Mouse (Mus musculus) hindbrain, embryonic 16.5 days (tissue): ENCODE data around the gene Sec14l2. TPM values are rescaled to one million over a fixed set of nuclear protein-coding genes. Genes with fewer than 3 reads are reported as not detected.
"Not testable (repeated sequence)": the region's sequence is repeated elsewhere in the genome, so short reads cannot be mapped to it uniquely, and the experiment has no call there.

Experiments
- ATAC-seq: fragments of 200-750 bp; cut with Nextera tagmentation; 2 replicates; pipeline ENCODE4 v1.8.0; 2017; ENCODE audit warnings: moderate TSS enrichment, moderate library complexity
- H3K27ac ChIP-seq: fragments of 300-500 bp; sonication (generic); 2 replicates; pipeline ENCODE4 v1.5.1; 2014; ENCODE audit warnings: low read depth, mild to moderate bottlenecking, control low read depth, low read length, moderate library complexity
- H3K27me3 ChIP-seq: fragments of 300-500 bp; sonication (generic); replicated peaks from 2 replicates; pipeline ENCODE4 v1.6.1; 2014; ENCODE audit warnings: low read length; ENCODE audit not compliant: control insufficient read depth, insufficient read depth
- H3K36me3 ChIP-seq: fragments of 300-500 bp; sonication (generic); 2 replicates; pipeline ENCODE4 v1.6.1; 2014; ENCODE audit warnings: mild to moderate bottlenecking, low read length, moderate library complexity, mixed read lengths; ENCODE audit not compliant: control insufficient read depth, insufficient read depth
- H3K4me1 ChIP-seq: fragments of 300-500 bp; sonication (generic); 2 replicates; pipeline ENCODE4 v1.6.1; 2014; ENCODE audit warnings: low read depth, low read length; ENCODE audit not compliant: control insufficient read depth, insufficient read depth
- H3K4me2 ChIP-seq: fragments of 300-500 bp; sonication (generic); 2 replicates; pipeline ENCODE4 v1.6.1; 2014; ENCODE audit warnings: mild to moderate bottlenecking, low read length, control low read depth, moderate library complexity
- H3K4me3 ChIP-seq: fragments of 300-500 bp; sonication (generic); 2 replicates; pipeline ENCODE4 v1.5.1; 2014; ENCODE audit warnings: mild to moderate bottlenecking, low read length, control low read depth, moderate library complexity
- H3K9ac ChIP-seq: fragments of 300-500 bp; sonication (generic); 2 replicates; pipeline ENCODE4 v1.6.1; 2014; ENCODE audit warnings: low read depth, mild to moderate bottlenecking, control low read depth, low read length, moderate library complexity
- H3K9me3 ChIP-seq: fragments of 300-500 bp; sonication (generic); 2 replicates; pipeline ENCODE4 v1.6.1; 2014; ENCODE audit warnings: mild to moderate bottlenecking, low read length, moderate library complexity; ENCODE audit not compliant: control insufficient read depth
- WGBS: fragments of 180-500 bp; shearing (Covaris S2); extraction: QIAGEN DNeasy Blood & Tissue Kit; methylation state at CpG from one replicate; pipeline ENCODE4 v1.1.7; 2014; 5-methylcytosine and 5-hydroxymethylcytosine counted together
- polyA plus RNA-seq: library from polyadenylated mRNA; unstranded; fragments of >200 nt; fragmentation: Nextera tagmentation; extraction: Ambion mirVana; gene quantifications from 2 replicates; pipeline ENCODE4 v1.2.1, GENCODE M21; 2015

Sec14l2 gene
- polyA plus RNA-seq, 1 experiment from 2014 or later: 6.6 TPM

DNA sequence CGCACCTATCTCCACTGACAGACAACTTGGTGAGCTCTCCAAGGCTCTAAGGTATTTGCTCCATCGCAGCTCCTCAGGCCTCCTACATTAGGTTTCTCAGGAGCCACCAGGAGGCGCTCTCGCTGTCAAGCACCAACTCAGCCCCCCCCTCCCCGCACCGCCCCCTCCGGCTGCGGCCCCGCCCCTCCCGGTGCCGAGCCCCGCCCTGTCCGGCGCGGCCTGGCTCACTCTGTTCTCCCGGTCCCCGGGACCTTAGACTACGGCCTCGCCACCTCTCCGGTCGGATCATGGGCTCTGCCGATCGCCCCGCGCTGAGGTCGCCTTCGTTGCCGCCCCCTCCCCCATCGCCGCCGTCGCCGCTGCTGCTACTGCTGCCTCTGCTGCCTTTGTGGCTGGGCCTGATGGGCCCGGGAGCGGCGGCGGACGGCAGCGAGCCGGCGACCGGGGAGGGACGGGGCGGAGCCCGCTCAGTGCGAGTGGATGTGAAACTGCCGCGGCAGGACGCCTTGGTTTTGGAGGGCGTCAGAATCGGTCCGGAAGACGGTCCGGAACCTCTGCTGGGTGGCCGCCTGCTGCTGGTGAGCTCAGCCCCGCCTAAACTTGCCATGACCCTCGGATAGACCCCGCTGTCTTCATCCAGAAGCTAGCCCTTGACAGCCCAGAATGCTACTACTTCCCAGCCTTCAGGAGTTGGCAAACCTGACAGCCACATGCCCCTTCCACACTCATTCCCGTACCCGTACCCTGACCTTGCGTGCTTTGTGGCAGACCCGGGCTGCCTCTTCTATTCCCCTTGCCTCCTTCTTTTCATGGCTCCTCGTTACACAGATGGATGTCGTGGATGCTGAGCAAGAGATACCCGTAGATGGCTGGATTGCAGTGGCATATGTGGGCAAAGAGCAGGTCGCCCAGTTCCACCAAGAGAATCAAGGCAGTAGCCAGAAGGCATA is 12.0 kb upstream of the Sec14l2 start, which contains the start of gene Rnf215:
TSS of gene Rnf215 (plus strand) at position 217 of the 950 bp plus-strand sequence.
- Histone ChIP-seq H3K27me3 (no peaks in the 10 kb centered on the region), H3K9me3 (no peaks in the 10 kb centered on the region), H3K4me1 (peaks cover 21% of the 10 kb centered on the region), H3K27ac (peak within 1 kb of the TSS; percentile 92), H3K4me2 (peak within 1 kb of the TSS; percentile 59), H3K36me3 (peaks cover 9% of the 10 kb centered on the region), H3K9ac (peak within 1 kb of the TSS; percentile 100), H3K4me3 (peak within 1 kb of the TSS; percentile 82)
- peak; percentile 93 for ATAC-seq
- under 1% methylated on average over 51 of the region's 66 CpGs for WGBS

DNA sequence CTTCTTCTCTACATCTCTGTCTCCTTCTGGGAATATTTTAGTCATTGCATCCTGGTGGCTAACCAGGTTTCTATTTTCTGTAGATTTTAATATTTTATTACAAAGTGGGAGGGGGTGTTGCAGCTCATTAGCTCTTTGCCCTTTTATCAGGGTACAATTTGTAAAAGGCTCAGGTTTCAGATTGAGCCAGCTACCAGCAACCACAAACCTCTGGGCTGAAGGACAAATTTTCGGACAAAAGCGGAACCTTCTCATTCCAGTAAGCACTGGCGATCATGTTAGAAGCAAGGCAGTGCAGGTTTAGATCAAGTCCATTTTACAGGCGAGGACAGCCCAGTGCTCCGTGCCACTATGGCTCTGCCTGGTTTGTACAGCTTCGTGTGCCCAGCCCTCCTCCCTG is 11.2 kb upstream of the Sec14l2 start:
- H3K27ac ChIP-seq: no peak overlapping the region
- H3K9ac ChIP-seq: peak overlapping the region; percentile 100
- no peak; the same call in 1 of the 2 replicates for ATAC-seq
- peaks cover 21% of the 10 kb centered on the region for H3K4me1 ChIP-seq
- H3K27me3 ChIP-seq: no peaks in the 10 kb centered on the region
- peak overlapping the region; percentile 59 for H3K4me2 ChIP-seq
- 62% methylated on average over 6 of the region's 6 CpGs for WGBS
- H3K9me3 ChIP-seq: no peaks in the 10 kb centered on the region
- 0 out of 2 replicates have a peak, but pooled peaks cover 2% of the 10 kb centered on the region for H3K36me3 ChIP-seq
- H3K4me3 ChIP-seq: no peak overlapping the region

GRCm38 (mm10) chr11:4133450-4133849 is 10.2 kb upstream of the Sec14l2 start:
- Histone ChIP-seq H3K36me3 (no peaks in the 10 kb centered on the region), H3K27ac (no peak overlapping the region), H3K9me3 (no peaks in the 10 kb centered on the region), H3K27me3 (no peaks in the 10 kb centered on the region), H3K9ac (no peak overlapping the region), H3K4me3 (no peak overlapping the region), H3K4me2 (no peak overlapping the region), H3K4me1 (peaks cover 21% of the 10 kb centered on the region)
- WGBS: 53% methylated on average over 3 of the region's 3 CpGs
- ATAC-seq: no peak

DNA sequence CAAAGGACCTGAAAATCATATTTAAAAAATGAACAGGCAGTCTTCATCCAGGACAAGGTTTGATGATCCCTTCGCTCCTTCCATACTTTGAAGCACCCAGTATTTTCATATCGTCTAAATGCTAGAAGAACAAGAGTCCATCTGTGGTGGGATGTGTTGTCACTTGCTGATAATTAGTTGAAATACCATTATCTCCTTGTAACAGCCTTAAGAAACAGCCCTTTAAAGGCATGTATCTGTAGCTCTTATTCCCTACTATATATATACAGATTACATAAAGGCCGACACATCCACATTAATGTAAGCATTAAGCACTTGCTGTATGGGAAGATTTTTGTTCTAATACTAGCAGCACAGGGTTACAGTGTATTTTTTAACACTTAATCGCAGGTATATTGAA is 5.2 kb upstream of the Sec14l2 start:
- H3K4me3 ChIP-seq: not testable (repeated sequence)
- 95% methylated on average over 4 of the region's 4 CpGs for WGBS

DNA sequence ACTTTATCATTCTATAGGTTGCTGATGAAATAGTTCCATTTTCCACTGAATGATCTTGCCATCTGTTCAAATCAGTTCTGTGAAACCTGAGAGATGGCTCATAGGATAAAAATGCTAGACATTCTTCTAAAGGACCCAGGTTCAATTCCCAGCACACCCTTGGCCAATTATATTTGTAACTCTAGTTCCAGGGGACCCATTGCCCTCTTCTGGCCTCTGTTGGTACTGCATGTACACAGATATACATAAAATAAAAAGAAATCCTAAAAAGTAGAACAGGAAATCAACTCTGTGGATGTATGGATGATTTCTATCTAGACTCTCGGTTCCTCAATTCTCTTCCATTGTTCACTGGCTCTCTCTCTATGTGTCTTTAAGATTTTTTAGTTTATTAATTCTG is 3.8 kb upstream of the Sec14l2 start:
- H3K4me2 ChIP-seq: no peak overlapping the region
- 94% methylated on average over 1 of the region's 1 CpGs for WGBS
- no peak for ATAC-seq
- H3K27ac ChIP-seq: no peak overlapping the region
- H3K36me3 ChIP-seq: no peaks in the 10 kb centered on the region
- no peaks in the 10 kb centered on the region for H3K4me1 ChIP-seq
- peaks cover 3% of the 10 kb centered on the region; the same call in 1 of the 2 replicates for H3K9me3 ChIP-seq
- H3K4me3 ChIP-seq: no peak overlapping the region
- H3K27me3 ChIP-seq: no peaks in the 10 kb centered on the region
- H3K9ac ChIP-seq: no peak overlapping the region

More for the DNA sequence above, 5.2 kb upstream of the Sec14l2 start:
- not testable (repeated sequence) for H3K4me2 ChIP-seq, H3K9me3 ChIP-seq, H3K4me1 ChIP-seq, H3K36me3 ChIP-seq, H3K27me3 ChIP-seq, H3K9ac ChIP-seq, H3K27ac ChIP-seq, ATAC-seq

- Histone ChIP-seq H3K4me2 (no peak overlapping the region), H3K27ac (no peak overlapping the region), H3K4me3 (no peak overlapping the region), H3K27me3 (no peaks in the 10 kb centered on the region), H3K9ac (no peak overlapping the region), H3K9me3 (peaks cover 3% of the 10 kb centered on the region; the same call in 1 of the 2 replicates), H3K4me1 (no peaks in the 10 kb centered on the region), H3K36me3 (no peaks in the 10 kb centered on the region)
- WGBS: 64% methylated on average over 5 of the region's 5 CpGs
- ATAC-seq: no peak
Observed at GRCm38 (mm10) chr11:4123922-4124321, 707 bp upstream of the Sec14l2 start.

- H3K9me3 ChIP-seq: peaks cover 3% of the 10 kb centered on the region; the same call in 1 of the 2 replicates
- H3K9ac ChIP-seq: no peak overlapping the region
- no peak for ATAC-seq
- no peak overlapping the region for H3K4me3 ChIP-seq
- no peaks in the 10 kb centered on the region for H3K27me3 ChIP-seq
- H3K4me2 ChIP-seq: no peak overlapping the region
- H3K4me1 ChIP-seq: peaks cover 11% of the 10 kb centered on the region
- no peak overlapping the region for H3K27ac ChIP-seq
- 82% methylated on average over 5 of the region's 5 CpGs for WGBS
- H3K36me3 ChIP-seq: no peaks in the 10 kb centered on the region
Observed at GRCm38 (mm10) chr11:4122226-4122625, 989 bp downstream of the Sec14l2 start.

DNA sequence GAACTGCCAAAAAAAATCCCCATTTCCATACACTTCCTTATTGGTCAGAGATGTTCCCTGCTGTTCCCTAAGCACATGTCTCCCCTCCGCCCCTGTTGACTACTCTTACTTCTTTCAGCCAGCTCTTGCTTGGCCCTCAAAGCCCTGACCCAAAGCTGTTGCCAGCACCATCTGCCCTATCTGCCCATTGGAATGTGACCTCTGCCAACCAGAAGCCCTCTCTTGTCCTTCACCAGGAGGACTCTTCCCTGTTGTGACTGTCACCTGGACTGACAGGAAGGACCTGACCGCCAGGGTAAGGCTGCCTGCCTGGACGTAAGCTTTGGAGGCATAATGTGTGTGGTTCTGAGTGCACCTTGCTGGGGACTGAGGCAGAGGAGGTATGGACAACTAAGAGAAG is 1.5 kb downstream of the Sec14l2 start:
- H3K27ac ChIP-seq: no peak overlapping the region
- peaks cover 3% of the 10 kb centered on the region; the same call in 1 of the 2 replicates for H3K9me3 ChIP-seq
- no peak for ATAC-seq
- H3K9ac ChIP-seq: no peak overlapping the region
- H3K36me3 ChIP-seq: no peaks in the 10 kb centered on the region
- no peaks in the 10 kb centered on the region for H3K27me3 ChIP-seq
- no peak overlapping the region for H3K4me2 ChIP-seq
- peaks cover 14% of the 10 kb centered on the region for H3K4me1 ChIP-seq
- WGBS: 80% methylated on average over 3 of the region's 3 CpGs
- H3K4me3 ChIP-seq: no peak overlapping the region

DNA sequence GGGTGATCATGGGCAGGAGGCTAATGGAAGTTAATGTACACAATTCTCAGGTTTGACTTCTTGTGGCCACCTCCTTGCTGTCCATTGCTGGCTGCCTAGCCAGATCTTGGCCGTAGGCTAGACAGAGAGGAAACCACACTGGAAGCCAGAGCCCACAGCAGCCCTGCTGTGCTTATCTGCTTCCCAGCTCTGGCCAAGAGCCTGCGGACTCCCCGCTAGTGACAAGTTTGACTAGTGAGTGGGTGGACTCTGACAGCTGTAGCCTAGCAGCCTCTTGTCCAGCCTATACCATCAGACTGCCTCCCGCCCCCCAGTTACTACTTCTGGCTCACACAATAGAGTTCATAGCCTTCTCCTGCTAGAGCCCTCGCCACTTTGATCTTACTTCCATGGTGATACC is 3.6 kb downstream of the Sec14l2 start:
- no peak overlapping the region for H3K4me3 ChIP-seq
- H3K9me3 ChIP-seq: no peaks in the 10 kb centered on the region
- no peaks in the 10 kb centered on the region for H3K36me3 ChIP-seq
- no peaks in the 10 kb centered on the region for H3K27me3 ChIP-seq
- peaks cover 16% of the 10 kb centered on the region for H3K4me1 ChIP-seq
- no peak overlapping the region for H3K27ac ChIP-seq
- no peak overlapping the region for H3K9ac ChIP-seq
- 73% methylated on average over 5 of the region's 5 CpGs for WGBS
- no peak overlapping the region for H3K4me2 ChIP-seq
- no peak for ATAC-seq
